Mouse (Mus musculus): ENCODE measurements at regions not wholly inside any gene's neighbourhood (a gene's known extent, or its start where the extent isn't known, plus 50 kb on each side); places are given as distances from the start of the nearest gene placed in this dataset.

DNA sequence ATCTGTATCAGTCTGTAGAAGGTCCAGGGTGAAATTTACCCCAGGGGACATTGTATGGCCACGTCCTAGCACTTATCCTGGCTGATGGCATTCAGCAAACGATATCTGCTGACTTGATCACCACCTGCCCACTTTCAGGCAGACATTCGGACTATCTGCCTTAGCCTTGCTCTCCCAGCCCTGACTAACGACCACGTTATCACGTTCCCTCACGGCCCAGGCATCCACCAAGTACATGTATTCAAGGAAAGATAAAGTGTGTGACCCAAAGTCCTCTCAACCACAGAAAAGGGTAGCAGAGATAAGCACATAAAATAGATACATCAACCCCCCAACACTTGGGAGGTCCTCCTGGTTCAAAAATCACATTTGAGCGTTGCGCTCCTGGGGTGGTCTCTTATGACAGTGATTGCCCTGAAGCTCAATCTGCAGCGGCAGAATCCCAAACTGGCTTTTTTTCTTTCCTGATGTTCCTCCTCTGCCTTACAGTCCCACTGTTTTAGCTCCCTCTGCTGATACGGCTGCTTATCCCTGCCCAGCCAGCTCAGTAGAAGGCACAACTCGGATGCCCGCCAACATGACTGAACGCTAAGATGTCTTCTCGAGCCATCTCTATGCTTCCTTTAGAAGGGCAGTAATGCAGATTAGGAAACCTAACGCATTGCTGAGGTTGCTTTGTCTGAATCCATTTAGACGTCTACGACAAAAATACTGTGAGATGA lies 235.7 kb upstream of the Fat1 start:
- H3K27me3 ChIP-seq (replicated peaks): no peaks in the 10 kb centered on the region
- no peak overlapping the region for H3K4me3 ChIP-seq
- H3K9me3 ChIP-seq (replicated peaks): no peaks in the 10 kb centered on the region
- H3K4me2 ChIP-seq: no peak overlapping the region
- peaks cover 22% of the 10 kb centered on the region for H3K4me1 ChIP-seq (replicated peaks)
- WGBS: 54% methylated on average over 18 of the region's 18 CpGs
- no peak overlapping the region for H3K9ac ChIP-seq
- no peak for ATAC-seq (ENCODE audit: insufficient number of reproducible peaks, low FRiP score)
- no peaks in the 10 kb centered on the region for H3K36me3 ChIP-seq
- no peak overlapping the region for H3K27ac ChIP-seq (ENCODE audit: poor library complexity, severe bottlenecking)

DNA sequence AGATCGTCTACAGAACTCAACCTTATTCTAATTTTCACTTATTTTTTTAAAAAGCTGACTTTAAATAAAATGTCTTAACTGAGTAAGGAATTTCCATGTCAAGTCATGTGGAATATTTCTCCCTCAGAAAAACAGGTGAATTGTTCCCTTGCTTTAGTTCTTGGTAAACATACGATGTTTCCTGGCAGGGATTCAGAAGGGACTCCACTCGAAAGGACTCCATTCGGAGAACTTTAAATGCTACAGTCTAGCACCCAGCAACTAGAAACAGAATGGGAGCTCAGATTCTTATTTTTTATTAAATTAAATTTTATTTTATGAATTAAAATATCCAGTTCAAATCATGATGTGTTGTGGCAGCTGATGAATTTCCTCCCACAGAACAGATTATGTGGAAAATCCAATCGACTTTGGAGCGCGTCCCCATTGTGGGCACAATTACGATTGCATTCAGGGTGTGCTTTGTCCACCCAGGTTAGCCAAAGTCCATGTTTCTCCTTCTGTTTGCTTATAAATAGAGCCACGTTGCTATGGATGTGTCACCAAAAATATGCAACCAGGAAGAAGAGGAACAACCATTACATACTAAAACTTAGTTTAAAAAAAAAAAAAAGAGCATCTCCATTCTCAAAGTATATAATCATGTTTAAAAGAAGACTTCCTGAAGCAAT lies 230.5 kb upstream of the Fat1 start:
- Histone ChIP-seq H3K9ac (no peak overlapping the region), H3K27me3 (replicated peaks) (no peaks in the 10 kb centered on the region), H3K9me3 (replicated peaks) (no peaks in the 10 kb centered on the region), H3K4me1 (replicated peaks) (peaks cover 5% of the 10 kb centered on the region; the same call in 1 of the 2 replicates), H3K4me2 (no peak overlapping the region), H3K4me3 (no peak overlapping the region), H3K36me3 (no peaks in the 10 kb centered on the region), H3K27ac (ENCODE audit: poor library complexity, severe bottlenecking) (no peak overlapping the region)
- WGBS: 72% methylated on average over 9 of the region's 9 CpGs
- ATAC-seq (ENCODE audit: insufficient number of reproducible peaks, low FRiP score): no peak

DNA sequence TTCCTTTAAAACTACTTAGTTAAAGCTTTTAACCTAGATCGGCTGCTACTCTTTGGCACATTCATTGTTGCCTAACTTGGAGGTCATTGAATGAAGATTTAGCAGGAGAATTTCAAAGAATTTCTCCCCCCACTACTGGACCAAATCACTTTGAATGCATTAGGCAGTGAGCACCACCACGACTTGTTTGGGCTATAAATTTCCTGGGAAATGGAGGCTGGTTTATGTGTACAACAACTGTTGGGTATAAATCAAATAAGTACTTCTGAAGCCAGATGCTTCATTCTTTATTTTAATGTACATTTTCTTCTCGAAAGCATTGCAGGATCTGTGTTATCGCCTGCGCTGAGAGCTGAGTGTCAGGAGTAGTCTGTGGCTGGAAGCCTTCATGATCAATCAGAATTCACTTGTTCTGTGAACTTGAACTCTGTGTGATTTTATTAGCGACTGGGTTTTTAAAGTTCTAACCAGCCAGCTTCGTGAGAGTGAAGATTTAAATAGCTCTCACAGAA lies 226.5 kb upstream of the Fat1 start:
- no peak overlapping the region for H3K27ac ChIP-seq (ENCODE audit: poor library complexity, severe bottlenecking)
- 0 out of 2 replicates have a peak, but pooled peaks cover 3% of the 10 kb centered on the region for H3K4me1 ChIP-seq (replicated peaks)
- 70% methylated on average over 7 of the region's 7 CpGs for WGBS
- H3K4me2 ChIP-seq: no peak overlapping the region
- H3K27me3 ChIP-seq (replicated peaks): no peaks in the 10 kb centered on the region
- no peak for ATAC-seq (ENCODE audit: insufficient number of reproducible peaks, low FRiP score)
- H3K4me3 ChIP-seq: no peak overlapping the region
- H3K36me3 ChIP-seq: no peaks in the 10 kb centered on the region
- H3K9me3 ChIP-seq (replicated peaks): no peaks in the 10 kb centered on the region
- no peak overlapping the region for H3K9ac ChIP-seq

DNA sequence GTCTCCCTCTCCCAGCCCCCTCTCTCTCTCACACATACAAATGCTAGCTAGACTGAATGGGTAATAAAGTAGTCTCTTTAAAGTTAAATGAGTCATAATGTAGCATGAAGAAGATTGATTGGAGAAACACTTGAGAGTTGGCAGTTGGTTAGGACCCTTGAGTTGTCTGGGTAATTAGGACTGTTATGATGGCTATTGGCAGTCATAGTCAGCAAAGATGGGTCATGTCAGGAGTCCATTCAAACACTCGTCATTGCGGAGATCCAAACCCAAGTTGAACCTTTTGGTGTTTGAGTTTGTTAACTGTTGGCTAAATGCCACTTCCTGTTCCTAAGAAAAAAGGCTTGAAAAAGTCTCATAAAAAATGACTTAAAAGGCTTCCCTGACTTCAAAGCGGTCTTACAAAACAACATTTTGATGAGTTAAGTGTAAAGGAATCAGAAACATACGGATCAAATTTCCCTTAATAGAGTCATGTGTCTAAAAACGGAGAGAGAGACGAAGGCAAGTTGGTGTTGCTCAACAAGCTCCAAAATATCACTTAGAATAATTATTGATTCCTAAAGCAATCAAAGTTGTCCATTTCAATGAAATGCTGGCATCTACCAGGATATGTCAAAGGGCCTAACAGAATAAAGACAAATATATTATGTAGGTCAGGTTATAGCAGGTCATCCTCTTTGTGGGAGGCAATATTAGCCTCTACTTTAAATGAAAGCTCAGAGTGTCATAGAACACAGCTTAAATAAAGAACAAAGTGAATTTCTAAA lies 225.9 kb upstream of the Fat1 start:
- Histone ChIP-seq H3K4me2 (no peak overlapping the region), H3K4me3 (no peak overlapping the region), H3K4me1 (replicated peaks) (0 out of 2 replicates have a peak, but pooled peaks cover 3% of the 10 kb centered on the region), H3K27me3 (replicated peaks) (no peaks in the 10 kb centered on the region), H3K27ac (ENCODE audit: poor library complexity, severe bottlenecking) (no peak overlapping the region), H3K36me3 (no peaks in the 10 kb centered on the region), H3K9ac (no peak overlapping the region), H3K9me3 (replicated peaks) (no peaks in the 10 kb centered on the region)
- no peak for ATAC-seq (ENCODE audit: insufficient number of reproducible peaks, low FRiP score)
- WGBS: 69% methylated on average over 6 of the region's 6 CpGs

DNA sequence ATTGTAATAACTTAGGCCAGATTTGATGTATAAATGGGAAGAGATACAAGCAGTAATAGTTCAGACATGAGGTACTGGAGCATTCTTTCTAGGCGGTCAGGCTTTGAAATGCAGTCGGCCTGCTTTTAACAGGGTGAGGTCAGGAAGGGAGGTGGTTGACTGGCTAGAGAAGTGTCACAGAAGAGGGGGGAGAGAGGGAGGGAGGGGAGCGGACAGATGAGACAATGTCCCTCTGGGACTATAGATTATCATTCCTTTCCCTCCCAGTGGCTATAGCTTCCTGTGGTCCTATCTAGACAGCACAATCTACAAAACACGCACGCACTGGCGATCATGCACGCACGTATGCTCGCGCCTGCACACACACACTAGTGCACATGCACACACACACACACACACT lies 200.7 kb upstream of the Fat1 start:
- Histone ChIP-seq H3K36me3 (no peaks in the 10 kb centered on the region), H3K27me3 (replicated peaks) (no peaks in the 10 kb centered on the region), H3K4me1 (replicated peaks) (no peaks in the 10 kb centered on the region), H3K9ac (no peak overlapping the region), H3K27ac (ENCODE audit: poor library complexity, severe bottlenecking) (no peak overlapping the region), H3K4me2 (no peak overlapping the region), H3K9me3 (replicated peaks) (no peaks in the 10 kb centered on the region), H3K4me3 (no peak overlapping the region)
- no peak for ATAC-seq (ENCODE audit: insufficient number of reproducible peaks, low FRiP score)
- 75% methylated on average over 10 of the region's 10 CpGs for WGBS

DNA sequence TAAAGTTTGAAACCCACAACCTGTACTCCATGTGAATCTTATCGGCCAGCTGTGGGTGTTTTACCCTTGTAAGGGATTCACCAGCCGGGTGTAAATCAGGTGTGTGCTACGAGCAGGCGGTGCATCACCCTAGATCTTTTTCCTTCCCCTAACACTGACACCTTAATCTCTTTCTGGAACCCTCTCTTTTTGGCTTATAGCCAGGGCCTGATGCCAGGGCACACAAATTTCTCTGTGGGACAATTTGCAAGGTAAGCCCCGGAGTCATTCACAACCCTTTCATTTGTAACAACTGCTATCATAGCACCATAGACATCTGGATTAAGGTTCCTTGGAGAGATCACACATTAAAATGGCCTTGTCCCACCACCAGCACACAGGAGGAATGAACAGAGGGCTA lies 199.4 kb upstream of the Fat1 start:
- Histone ChIP-seq H3K4me2 (no peak overlapping the region), H3K4me3 (no peak overlapping the region), H3K27me3 (replicated peaks) (no peaks in the 10 kb centered on the region), H3K27ac (ENCODE audit: poor library complexity, severe bottlenecking) (no peak overlapping the region), H3K9ac (no peak overlapping the region), H3K9me3 (replicated peaks) (no peaks in the 10 kb centered on the region), H3K36me3 (no peaks in the 10 kb centered on the region), H3K4me1 (replicated peaks) (no peaks in the 10 kb centered on the region)
- 80% methylated on average over 5 of the region's 5 CpGs for WGBS
- ATAC-seq (ENCODE audit: insufficient number of reproducible peaks, low FRiP score): no peak

DNA sequence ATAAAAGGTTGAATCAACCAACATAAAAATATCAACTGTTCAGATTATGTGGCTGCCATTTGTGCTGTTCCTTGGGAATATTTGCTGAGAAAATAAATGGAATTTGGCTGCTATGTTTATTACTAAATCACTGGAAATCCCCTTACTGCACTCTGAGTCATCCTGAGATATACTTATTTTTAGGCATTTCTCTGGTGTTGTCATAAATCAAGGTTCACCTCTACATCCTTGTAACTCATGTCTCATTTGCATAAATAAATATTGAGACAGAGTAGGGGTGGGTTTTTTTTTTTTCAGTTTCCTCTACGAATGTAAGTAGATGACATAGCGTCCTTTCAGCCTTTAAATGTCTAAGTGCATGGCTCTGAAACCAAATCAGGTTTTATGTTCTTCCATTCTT lies 191.9 kb upstream of the Fat1 start:
- Histone ChIP-seq H3K36me3 (no peaks in the 10 kb centered on the region), H3K4me1 (replicated peaks) (no peaks in the 10 kb centered on the region), H3K9ac (no peak overlapping the region), H3K4me2 (no peak overlapping the region), H3K27me3 (replicated peaks) (no peaks in the 10 kb centered on the region), H3K4me3 (no peak overlapping the region), H3K9me3 (replicated peaks) (no peaks in the 10 kb centered on the region), H3K27ac (ENCODE audit: poor library complexity, severe bottlenecking) (no peak overlapping the region)
- 65% methylated on average over 2 of the region's 2 CpGs for WGBS
- ATAC-seq (ENCODE audit: insufficient number of reproducible peaks, low FRiP score): no peak

DNA sequence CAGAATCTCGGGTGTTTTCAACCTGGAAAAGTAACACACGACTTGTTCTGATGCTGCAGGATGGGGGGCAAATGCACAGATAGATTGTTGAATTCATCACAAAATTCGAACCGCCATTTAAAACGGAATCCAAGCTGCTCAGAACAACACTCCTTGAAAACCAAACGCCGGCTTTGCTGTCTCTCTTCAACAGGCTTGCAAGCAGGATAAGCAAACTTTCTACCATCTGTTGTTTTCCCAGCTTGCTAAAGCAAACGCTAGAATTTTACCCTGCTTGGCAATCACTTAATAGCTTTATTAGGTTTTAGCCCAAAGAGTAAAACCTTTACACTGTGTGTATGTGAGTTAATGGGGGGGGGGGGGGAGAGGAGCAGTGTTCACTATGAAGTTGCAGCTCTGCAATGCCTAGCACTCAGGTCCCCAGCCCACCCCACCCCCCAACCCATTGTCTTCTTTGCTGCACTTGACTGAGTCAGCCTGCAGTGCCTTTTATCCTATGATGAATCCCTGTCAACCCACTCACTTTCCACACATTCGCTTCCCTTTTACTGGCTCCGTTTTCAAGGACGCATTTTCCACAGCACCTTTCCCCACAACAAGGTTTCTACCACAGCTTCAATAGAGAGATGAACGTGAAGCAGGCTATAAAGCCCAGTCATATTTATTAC lies 190.1 kb upstream of the Fat1 start:
- Histone ChIP-seq H3K4me2 (no peak overlapping the region), H3K36me3 (no peaks in the 10 kb centered on the region), H3K9me3 (replicated peaks) (no peaks in the 10 kb centered on the region), H3K27me3 (replicated peaks) (no peaks in the 10 kb centered on the region), H3K9ac (no peak overlapping the region), H3K4me3 (no peak overlapping the region), H3K27ac (ENCODE audit: poor library complexity, severe bottlenecking) (no peak overlapping the region), H3K4me1 (replicated peaks) (no peaks in the 10 kb centered on the region)
- no peak for ATAC-seq (ENCODE audit: insufficient number of reproducible peaks, low FRiP score)
- 78% methylated on average over 12 of the region's 12 CpGs for WGBS

DNA sequence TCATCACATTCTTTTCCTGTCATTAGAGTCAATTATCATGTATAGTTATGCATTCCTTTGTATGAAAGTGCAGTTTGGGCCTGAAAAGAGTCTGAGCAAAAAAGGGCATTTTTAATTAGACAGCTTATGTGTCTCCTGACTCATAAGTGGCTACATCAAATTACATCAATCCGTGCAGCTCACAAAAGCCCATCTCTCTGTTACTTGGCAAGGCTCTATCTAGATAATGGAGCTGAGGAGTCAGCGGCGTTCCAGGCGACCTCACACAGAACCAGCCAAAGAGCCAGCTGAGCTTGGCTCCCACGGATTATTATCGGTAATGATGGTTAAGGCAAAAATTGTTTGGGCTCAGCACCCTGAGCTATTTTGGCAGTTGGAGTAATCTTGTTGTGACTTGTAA lies 176.5 kb upstream of the Fat1 start:
- WGBS: 48% methylated on average over 6 of the region's 6 CpGs
- Histone ChIP-seq H3K27me3 (replicated peaks) (no peaks in the 10 kb centered on the region), H3K4me1 (replicated peaks) (no peaks in the 10 kb centered on the region), H3K9me3 (replicated peaks) (no peaks in the 10 kb centered on the region), H3K4me2 (no peak overlapping the region), H3K4me3 (no peak overlapping the region), H3K27ac (ENCODE audit: poor library complexity, severe bottlenecking) (no peak overlapping the region), H3K36me3 (no peaks in the 10 kb centered on the region), H3K9ac (no peak overlapping the region)
- no peak for ATAC-seq (ENCODE audit: insufficient number of reproducible peaks, low FRiP score)

DNA sequence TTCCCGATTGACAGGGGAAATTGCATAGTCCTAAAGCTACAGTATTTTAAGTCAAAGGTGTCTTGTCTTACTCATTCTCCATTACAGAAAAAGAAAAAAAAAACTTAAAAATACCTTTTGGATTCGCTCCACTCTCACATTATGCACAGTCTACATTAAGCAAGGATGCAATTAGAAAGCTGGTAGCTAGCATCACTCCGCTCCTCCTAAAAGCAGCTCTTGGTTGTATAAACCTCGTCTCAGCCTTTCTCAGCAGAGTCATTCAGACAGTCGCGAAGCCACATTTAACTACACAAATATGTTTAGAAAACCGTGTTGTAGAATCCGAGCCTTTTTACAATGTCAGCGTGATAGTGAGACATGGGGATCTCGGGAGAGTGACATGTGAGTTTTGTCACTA lies 172.5 kb upstream of the Fat1 start:
- Histone ChIP-seq H3K27me3 (replicated peaks) (no peaks in the 10 kb centered on the region), H3K9ac (no peak overlapping the region), H3K4me3 (no peak overlapping the region), H3K4me2 (no peak overlapping the region), H3K36me3 (no peaks in the 10 kb centered on the region), H3K9me3 (replicated peaks) (no peaks in the 10 kb centered on the region), H3K27ac (ENCODE audit: poor library complexity, severe bottlenecking) (no peak overlapping the region), H3K4me1 (replicated peaks) (0 out of 2 replicates have a peak, but pooled peaks cover 5% of the 10 kb centered on the region)
- 86% methylated on average over 10 of the region's 10 CpGs for WGBS
- no peak for ATAC-seq (ENCODE audit: insufficient number of reproducible peaks, low FRiP score)

DNA sequence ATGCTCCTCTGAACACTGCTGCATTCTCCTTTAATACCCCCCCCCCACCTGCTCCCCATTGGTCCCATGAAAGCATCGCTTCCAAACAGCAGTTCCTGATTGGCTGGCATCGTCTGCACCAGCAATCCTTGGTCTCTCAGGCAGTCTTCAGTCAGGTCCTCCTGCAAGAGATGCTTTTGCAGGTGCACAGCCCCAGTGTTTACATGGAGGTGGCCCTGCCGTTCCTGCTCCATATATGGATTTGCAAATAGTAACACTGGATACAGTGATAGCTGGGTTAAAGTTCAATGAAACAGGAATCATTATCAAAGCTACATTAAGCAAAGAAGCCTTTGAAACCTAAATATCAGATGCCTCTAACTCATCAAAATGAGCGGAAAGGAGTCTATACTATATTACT lies 170.1 kb upstream of the Fat1 start:
- H3K36me3 ChIP-seq: no peaks in the 10 kb centered on the region
- no peak overlapping the region for H3K4me2 ChIP-seq
- no peak overlapping the region for H3K9ac ChIP-seq
- H3K9me3 ChIP-seq (replicated peaks): no peaks in the 10 kb centered on the region
- WGBS: 73% methylated on average over 4 of the region's 4 CpGs
- ATAC-seq (ENCODE audit: insufficient number of reproducible peaks, low FRiP score): no peak
- 0 out of 2 replicates have a peak, but pooled peaks cover 5% of the 10 kb centered on the region for H3K4me1 ChIP-seq (replicated peaks)
- H3K4me3 ChIP-seq: no peak overlapping the region
- no peaks in the 10 kb centered on the region for H3K27me3 ChIP-seq (replicated peaks)
- no peak overlapping the region for H3K27ac ChIP-seq (ENCODE audit: poor library complexity, severe bottlenecking)
